Mouse (Mus musculus) adipocyte (in vitro differentiated cells): ENCODE measurements around the gene Abca9.

ENCODE experiments used
- DNase-seq: peaks from one replicate; pipeline ENCODE4 v3.0.0-alpha.2; 2016; ENCODE audit warnings: low spot score

Abca9 gene

GRCm38 (mm10) chr11:110061032-110061431, 107.0 kb downstream of the Abca9 start:
- DNase-seq, result peak; percentile 24

- peak; percentile 36 for DNase-seq
Measured at GRCm38 (mm10) chr11:110060127-110060526, 107.9 kb downstream of the Abca9 start.

GRCm38 (mm10) chr11:110053681-110054080, 114.3 kb downstream of the Abca9 start:
- DNase-seq, result no peak
